Mouse (Mus musculus) left cerebral cortex, adult 18-20 months (tissue): ENCODE results near the gene Slco1a6. TPM values are rescaled to one million over a fixed set of nuclear protein-coding genes. Genes with fewer than 3 reads are reported as not detected.
A peak's percentile ranks its signal among the peaks of the same experiment; 100 is the strongest.

Source experiments
- DNase-seq, 2 experiments: peaks; one replicate each; pipeline ENCODE4 v3.0.0; 2021 to 2022; ENCODE audit warnings: low spot score in 2 of 2, mixed read lengths in 1 of 2
- total RNA-seq, 2 experiments: library from RNA; stranded (reverse); gene quantifications; 2 replicates each; pipeline ENCODE4 v1.2.3; 2021

The Slco1a6 gene
- total RNA-seq, 2 experiments from 2014 or later: 0.87 TPM; not detected in 1

GRCm38 (mm10) chr6:142040306-142041175, 167.8 kb downstream of the Slco1a6 start:
- DNase-seq: peak; percentile 14 to 20

GRCm38 (mm10) chr6:142035771-142036170, 172.6 kb downstream of the Slco1a6 start:
- DNase-seq: no peak

Other genes starting within 250 kb of the Slco1a6 start
- not detected for gene Gm6614, start 197.1 kb downstream of the Slco1a6 start, total RNA-seq
- not detected for gene Iapp, start 89.9 kb upstream of the Slco1a6 start, total RNA-seq
- gene Slco1a5, start 114.5 kb upstream of the Slco1a6 start, total RNA-seq: not detected
- 10 to 100 TPM; 16.1 to 17.6 TPM for gene Pyroxd1, start 137.1 kb upstream of the Slco1a6 start, total RNA-seq
- 10 to 100 TPM; 22.1 to 23.1 TPM for gene Recql, start 178.6 kb upstream of the Slco1a6 start, total RNA-seq
- gene Golt1b, start 178.7 kb upstream of the Slco1a6 start, total RNA-seq: 10 to 100 TPM; 35.7 to 36.1 TPM
- gene Spx, start 204.9 kb upstream of the Slco1a6 start, total RNA-seq: 1 to 10 TPM; 1.6 to 2.0 TPM